Mouse (Mus musculus): Measurements from ENCODE around the gene Klf8.

- TF ChIP-seq POLR2A (IDR thresholded peaks at IDR 0.05; ENCODE audit: low read depth, low read length) (no peak), CTCF (IDR thresholded peaks at IDR 0.05; ENCODE audit: extremely low read depth, insufficient read length, insufficient replicate concordance, low read depth, low read length) (no peak)
Measured at GRCm38 (mm10) chrX:153282185-153282584, 44.9 kb downstream of the Klf8 start.
